In the genomic region with DNA sequence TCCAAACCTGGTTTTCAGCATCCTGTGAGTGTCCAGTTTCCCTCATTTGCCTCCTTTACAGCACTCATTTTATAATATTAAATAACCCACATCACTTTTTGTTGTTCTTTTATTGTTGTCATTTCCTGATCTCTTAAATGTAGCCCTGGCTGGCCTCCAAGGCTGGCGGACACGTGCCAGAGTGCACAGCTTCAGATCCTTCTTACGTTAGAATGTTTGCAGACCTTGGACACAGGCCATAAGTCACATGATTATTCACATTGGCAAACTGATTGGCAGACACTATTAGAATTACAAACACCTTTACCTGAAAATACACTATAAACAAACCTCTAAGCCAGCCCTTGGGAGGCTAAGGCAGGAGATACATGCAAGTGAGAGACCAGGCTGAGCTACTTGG, we compare ENCODE assay signal across 13 mouse cellular contexts. TPM values are rescaled to one million over a fixed set of nuclear protein-coding genes. Genes with fewer than 3 reads are reported as not detected.
DNase-seq lines count a peak whose midpoint lies in the region; ATAC-seq and TF ChIP-seq lines count a peak whose summit lies in the region.
"Had no signal": no experiment of that assay in that cellular context is flagged by ENCODE, and none has a peak within 500 bp of the region (broad histone marks: within the 10 kb centered on the region; RNA-seq: fewer than 3 reads in every experiment).

No protein-coding gene starts in this region.

- DNase-seq in limb, embryonic 10.5 days (ENCODE audit: low spot score), result no peak
- DNase-seq in brain, embryonic 14.5 days (ENCODE audit: low read depth), result peak; percentile 23
- DNase-seq in kidney, postnatal 4 days, result peak; percentile 55 to 66
- DNase-seq in ovary, postnatal 14 days (ENCODE audit: low spot score), result peak; percentile 22
- no peak for DNase-seq in cerebellum, adult 11-12 months
- DNase-seq in right cerebral cortex, postnatal 36 days (ENCODE audit: low spot score in 2 of 2), result no peak

- H3K4me1 ChIP-seq in limb, embryonic 13.5 days, result peaks cover 13% of the 10 kb centered on the region; the same call in 1 of the 2 replicates
- H3K4me1 ChIP-seq in limb, embryonic 10.5 days, result no peaks in the 10 kb centered on the region
- H3K4me1 ChIP-seq: embryonic facial prominence, embryonic 15.5 days; intestine, embryonic 15.5 days had no signal

- no peak overlapping the region for H3K9ac ChIP-seq in limb, embryonic 13.5 days
- H3K9ac ChIP-seq: embryonic facial prominence, embryonic 15.5 days; heart, embryonic 15.5 days; intestine, embryonic 15.5 days had no signal

- TF ChIP-seq POLR2A in brain, embryonic 14.5 days (IDR thresholded peaks at IDR 0.05; ENCODE audit: borderline replicate concordance, extremely low read depth, insufficient read depth, insufficient read length, poor library complexity, severe bottlenecking), result no peak

- no peak for TF ChIP-seq CTCF in brain, embryonic 14.5 days (IDR thresholded peaks at IDR 0.05; ENCODE audit: borderline replicate concordance, extremely low read depth, insufficient read depth, insufficient read length)

- H3K4me3 ChIP-seq in limb, embryonic 13.5 days, result no peak overlapping the region
- no peak overlapping the region for H3K4me3 ChIP-seq in limb, embryonic 10.5 days
- H3K4me3 ChIP-seq: embryonic facial prominence, embryonic 15.5 days; heart, embryonic 15.5 days; intestine, embryonic 15.5 days had no signal

- peak; percentile 32; the same call in 1 of the 2 replicates for ATAC-seq in limb, embryonic 13.5 days (ENCODE audit: low FRiP score, low read depth)
- ATAC-seq: intestine, embryonic 15.5 days had no signal

- H3K9me3 ChIP-seq in limb, embryonic 13.5 days, result no peaks in the 10 kb centered on the region
- no peaks in the 10 kb centered on the region for H3K9me3 ChIP-seq in limb, embryonic 10.5 days (replicated peaks)
- H3K9me3 ChIP-seq: embryonic facial prominence, embryonic 15.5 days; heart, embryonic 15.5 days; intestine, embryonic 15.5 days had no signal

- no peaks in the 10 kb centered on the region for H3K27me3 ChIP-seq in limb, embryonic 13.5 days
- no peaks in the 10 kb centered on the region for H3K27me3 ChIP-seq in limb, embryonic 10.5 days (ENCODE audit: low read depth, poor library complexity, severe bottlenecking)
- H3K27me3 ChIP-seq: embryonic facial prominence, embryonic 15.5 days; heart, embryonic 15.5 days; intestine, embryonic 15.5 days had no signal

- no peaks in the 10 kb centered on the region for H3K36me3 ChIP-seq in limb, embryonic 13.5 days
- H3K36me3 ChIP-seq in limb, embryonic 10.5 days, result no peaks in the 10 kb centered on the region
- H3K36me3 ChIP-seq: embryonic facial prominence, embryonic 15.5 days; heart, embryonic 15.5 days; intestine, embryonic 15.5 days had no signal

- H3K4me2 ChIP-seq in limb, embryonic 13.5 days (replicated peaks), result no peak overlapping the region
- H3K4me2 ChIP-seq: embryonic facial prominence, embryonic 15.5 days; heart, embryonic 15.5 days; intestine, embryonic 15.5 days had no signal

- H3K27ac ChIP-seq in limb, embryonic 13.5 days, result no peak overlapping the region
- H3K27ac ChIP-seq in limb, embryonic 10.5 days, result no peak overlapping the region
- H3K27ac ChIP-seq: embryonic facial prominence, embryonic 15.5 days; heart, embryonic 15.5 days; intestine, embryonic 15.5 days had no signal

- 43% methylated on average over 3 of the region's 3 CpGs for WGBS in limb, embryonic 13.5 days
- WGBS in limb, embryonic 10.5 days, result 83% methylated on average over 3 of the region's 3 CpGs

RNA-seq across cellular contexts. Expression of gene Gm1110, which starts 1.2 kb away (rescaled TPM):
- 0.11 TPM in 1 of 2 replicates, not detected in the other for polyA plus RNA-seq in limb, embryonic 13.5 days (2015; fragmentation: Nextera tagmentation; extraction: Ambion mirVana)
- not detected in 2 replicates for polyA plus RNA-seq in limb, embryonic 10.5 days (2016; fragmentation: Nextera tagmentation; extraction: Ambion mirVana)
- 0.38 and 0.55 TPM in 2 replicates for polyA plus RNA-seq in brain, embryonic 14.5 days (2012; rRNA removed)
- polyA plus RNA-seq: cerebellum, adult 2 months; heart, embryonic 15.5 days; intestine, embryonic 15.5 days; neural tube, embryonic 11.5 days; small intestine, adult 2 months had no signal

Comparison
In these comparisons a context has a peak if more than half of its experiments do, and no peak if none do; other contexts are left out.
1. DNase-seq: peak in brain, embryonic 14.5 days (single experiment), kidney, postnatal 4 days (2 of 2) and ovary, postnatal 14 days (single experiment); none in limb, embryonic 10.5 days (single experiment), cerebellum, adult 11-12 months (single experiment) and right cerebral cortex, postnatal 36 days (0 of 2).